Mouse (Mus musculus) limb, embryonic 10.5 days (tissue): ENCODE data around the gene Serinc5. TPM values are rescaled to one million over a fixed set of nuclear protein-coding genes. Genes with fewer than 3 reads are reported as not detected.

Experiments
- DNase-seq: peaks from one replicate; pipeline ENCODE4 v3.0.0-alpha.2; 2017; ENCODE audit warnings: low spot score
- H3K27ac ChIP-seq: fragments of 300-500 bp; sonication (generic); 2 replicates; pipeline ENCODE4 v1.5.1; 2016; ENCODE audit warnings: mild to moderate bottlenecking
- H3K27me3 ChIP-seq: fragments of 300-500 bp; sonication (generic); 2 replicates; pipeline ENCODE4 v1.6.1; 2016; ENCODE audit warnings: low read depth, mild to moderate bottlenecking; ENCODE audit not compliant: poor library complexity, severe bottlenecking
- H3K36me3 ChIP-seq: fragments of 300-500 bp; sonication (generic); 2 replicates; pipeline ENCODE4 v1.6.1; 2016; ENCODE audit warnings: mild to moderate bottlenecking, moderate library complexity
- H3K4me1 ChIP-seq: fragments of 300-500 bp; sonication (generic); 2 replicates; pipeline ENCODE4 v1.6.1; 2016
- H3K4me3 ChIP-seq: fragments of 300-500 bp; sonication (generic); 2 replicates; pipeline ENCODE4 v1.5.1; 2016; ENCODE audit warnings: mild to moderate bottlenecking, moderate library complexity
- H3K9me3 ChIP-seq: fragments of 300-500 bp; sonication (generic); replicated peaks from 2 replicates; pipeline ENCODE4 v1.6.1; 2016; ENCODE audit warnings: mild to moderate bottlenecking
- WGBS: fragments of 180-500 bp; shearing (Covaris S2); methylation state at CpG from one replicate; pipeline ENCODE4 v1.1.7; 2016; 5-methylcytosine and 5-hydroxymethylcytosine counted together
- polyA plus RNA-seq: library from polyadenylated mRNA; unstranded; fragments of >200 nt; fragmentation: Nextera tagmentation; extraction: Ambion mirVana; gene quantifications from 2 replicates; pipeline ENCODE4 v1.2.1, GENCODE M21; 2016

Gene Serinc5
- polyA plus RNA-seq, 1 experiment from 2014 or later: 9.1 TPM

- no peaks in the 10 kb centered on the region for H3K9me3 ChIP-seq
- no peaks in the 10 kb centered on the region for H3K4me1 ChIP-seq
- H3K27ac ChIP-seq: no peak overlapping the region
- no peaks in the 10 kb centered on the region for H3K36me3 ChIP-seq
- WGBS: 81% methylated on average over 5 of the region's 5 CpGs
- no peak overlapping the region for H3K4me3 ChIP-seq
- no peaks in the 10 kb centered on the region for H3K27me3 ChIP-seq
- no peak for DNase-seq
These were observed 111.5 kb downstream of the Serinc5 start for GRCm38 (mm10) chr13:92722389-92722788.

- WGBS: 68% methylated on average over 13 of the region's 13 CpGs
- Histone ChIP-seq H3K4me3 (no peak overlapping the region), H3K27me3 (no peaks in the 10 kb centered on the region), H3K27ac (no peak overlapping the region), H3K36me3 (no peaks in the 10 kb centered on the region), H3K4me1 (0 out of 2 replicates have a peak, but pooled peaks cover 4% of the 10 kb centered on the region), H3K9me3 (no peaks in the 10 kb centered on the region)
- DNase-seq: peak; percentile 29
These were observed 118.9 kb downstream of the Serinc5 start for GRCm38 (mm10) chr13:92729811-92730210.

GRCm38 (mm10) chr13:92731811-92732210 lies 120.9 kb downstream of the Serinc5 start:
- DNase-seq: peak; percentile 27
- 82% methylated on average over 6 of the region's 6 CpGs for WGBS

GRCm38 (mm10) chr13:92732836-92733235 lies 121.9 kb downstream of the Serinc5 start:
- no peaks in the 10 kb centered on the region for H3K9me3 ChIP-seq
- H3K36me3 ChIP-seq: no peaks in the 10 kb centered on the region
- DNase-seq: no peak
- H3K27me3 ChIP-seq: no peaks in the 10 kb centered on the region
- WGBS: 84% methylated on average over 5 of the region's 5 CpGs
- H3K27ac ChIP-seq: no peak overlapping the region
- H3K4me1 ChIP-seq: peaks cover 13% of the 10 kb centered on the region; the same call in 1 of the 2 replicates
- no peak overlapping the region for H3K4me3 ChIP-seq

More at GRCm38 (mm10) chr13:92731811-92732210, 120.9 kb downstream of the Serinc5 start:
- H3K4me3 ChIP-seq: no peak overlapping the region
- no peaks in the 10 kb centered on the region for H3K36me3 ChIP-seq
- H3K27ac ChIP-seq: no peak overlapping the region
- no peaks in the 10 kb centered on the region for H3K9me3 ChIP-seq
- H3K4me1 ChIP-seq: peaks cover 9% of the 10 kb centered on the region; the same call in 1 of the 2 replicates
- no peaks in the 10 kb centered on the region for H3K27me3 ChIP-seq

- Histone ChIP-seq H3K9me3 (no peaks in the 10 kb centered on the region), H3K4me3 (no peak overlapping the region), H3K4me1 (peaks cover 13% of the 10 kb centered on the region; the same call in 1 of the 2 replicates), H3K27me3 (no peaks in the 10 kb centered on the region), H3K36me3 (no peaks in the 10 kb centered on the region), H3K27ac (no peak overlapping the region)
- WGBS: 47% methylated on average over 9 of the region's 9 CpGs
- DNase-seq: peak; percentile 65
These were observed 122.4 kb downstream of the Serinc5 start for GRCm38 (mm10) chr13:92733252-92733651.

- peaks cover 14% of the 10 kb centered on the region; the same call in 1 of the 2 replicates for H3K4me1 ChIP-seq
- peak; percentile 18 for DNase-seq
- no peaks in the 10 kb centered on the region for H3K36me3 ChIP-seq
- no peak overlapping the region for H3K4me3 ChIP-seq
- H3K27me3 ChIP-seq: no peaks in the 10 kb centered on the region
- WGBS: 89% methylated on average over 11 of the region's 11 CpGs
- no peak overlapping the region for H3K27ac ChIP-seq
- H3K9me3 ChIP-seq: no peaks in the 10 kb centered on the region
These were observed 122.8 kb downstream of the Serinc5 start for GRCm38 (mm10) chr13:92733741-92734140.

GRCm38 (mm10) chr13:92735693-92736092 lies 124.8 kb downstream of the Serinc5 start:
- Histone ChIP-seq H3K36me3 (no peaks in the 10 kb centered on the region), H3K4me3 (no peak overlapping the region), H3K9me3 (no peaks in the 10 kb centered on the region), H3K4me1 (peaks cover 17% of the 10 kb centered on the region; the same call in 1 of the 2 replicates), H3K27me3 (no peaks in the 10 kb centered on the region), H3K27ac (no peak overlapping the region)
- DNase-seq: no peak
- 92% methylated on average over 1 of the region's 1 CpGs for WGBS

GRCm38 (mm10) chr13:92736516-92737300 lies 125.8 kb downstream of the Serinc5 start:
- Histone ChIP-seq H3K4me3 (no peak overlapping the region), H3K9me3 (no peaks in the 10 kb centered on the region), H3K36me3 (no peaks in the 10 kb centered on the region), H3K27me3 (no peaks in the 10 kb centered on the region), H3K4me1 (peaks cover 17% of the 10 kb centered on the region; the same call in 1 of the 2 replicates), H3K27ac (no peak overlapping the region)
- WGBS: 64% methylated on average over 11 of the region's 11 CpGs
- peak; percentile 20 for DNase-seq

GRCm38 (mm10) chr13:92738821-92739220 lies 127.9 kb downstream of the Serinc5 start:
- no peaks in the 10 kb centered on the region for H3K9me3 ChIP-seq
- H3K4me1 ChIP-seq: peaks cover 13% of the 10 kb centered on the region; the same call in 1 of the 2 replicates
- no peaks in the 10 kb centered on the region for H3K36me3 ChIP-seq
- H3K27me3 ChIP-seq: no peaks in the 10 kb centered on the region
- 84% methylated on average over 3 of the region's 3 CpGs for WGBS
- DNase-seq: no peak
- no peak overlapping the region for H3K4me3 ChIP-seq
- no peak overlapping the region for H3K27ac ChIP-seq

GRCm38 (mm10) chr13:92739858-92740257 lies 129.0 kb downstream of the Serinc5 start:
- Histone ChIP-seq H3K4me1 (peaks cover 13% of the 10 kb centered on the region; the same call in 1 of the 2 replicates), H3K27me3 (no peaks in the 10 kb centered on the region), H3K27ac (no peak overlapping the region), H3K36me3 (no peaks in the 10 kb centered on the region), H3K9me3 (no peaks in the 10 kb centered on the region), H3K4me3 (no peak overlapping the region)
- DNase-seq: no peak
- WGBS: 90% methylated on average over 3 of the region's 3 CpGs

- Histone ChIP-seq H3K4me3 (no peak overlapping the region), H3K4me1 (peaks cover 13% of the 10 kb centered on the region; the same call in 1 of the 2 replicates), H3K27me3 (no peaks in the 10 kb centered on the region), H3K9me3 (no peaks in the 10 kb centered on the region), H3K27ac (no peak overlapping the region), H3K36me3 (no peaks in the 10 kb centered on the region)
- 22% methylated on average over 2 of the region's 2 CpGs for WGBS
- DNase-seq: no peak
These were observed 129.9 kb downstream of the Serinc5 start for GRCm38 (mm10) chr13:92740671-92741270.

- Histone ChIP-seq H3K27me3 (no peaks in the 10 kb centered on the region), H3K4me3 (no peak overlapping the region), H3K27ac (peak overlapping the region; percentile 50), H3K9me3 (no peaks in the 10 kb centered on the region), H3K36me3 (no peaks in the 10 kb centered on the region), H3K4me1 (peaks cover 5% of the 10 kb centered on the region; the same call in 1 of the 2 replicates)
- 88% methylated on average over 4 of the region's 4 CpGs for WGBS
- no peak for DNase-seq
These were observed 132.0 kb downstream of the Serinc5 start for GRCm38 (mm10) chr13:92742886-92743285.

GRCm38 (mm10) chr13:92743337-92743736 lies 132.4 kb downstream of the Serinc5 start:
- DNase-seq: no peak

More at GRCm38 (mm10) chr13:92743337-92743736, 132.4 kb downstream of the Serinc5 start:
- peaks cover 5% of the 10 kb centered on the region; the same call in 1 of the 2 replicates for H3K4me1 ChIP-seq
- no peaks in the 10 kb centered on the region for H3K27me3 ChIP-seq
- WGBS: 73% methylated on average over 5 of the region's 5 CpGs
- no peaks in the 10 kb centered on the region for H3K9me3 ChIP-seq
- no peaks in the 10 kb centered on the region for H3K36me3 ChIP-seq
- peak overlapping the region; percentile 50 for H3K27ac ChIP-seq
- no peak overlapping the region for H3K4me3 ChIP-seq
